Mouse (Mus musculus) lung, adult 10 weeks (tissue): ENCODE data around the gene Srpx2. TPM values are rescaled to one million over a fixed set of nuclear protein-coding genes. Genes with fewer than 3 reads are reported as not detected.

Experiments
- polyA plus RNA-seq: library from polyadenylated mRNA; stranded (reverse); fragments of 350-450 nt; fragmentation: Illumina TruSeq; extraction: RNeasy Lipid Tissue Mini Kit (QIAGEN cat#74804); gene quantifications from one replicate; pipeline ENCODE4 v1.2.3, GENCODE M21; 2014; ENCODE audit warnings: low read depth, low replicate concordance; ENCODE audit not compliant: insufficient read depth

Srpx2 gene
- 4.3 TPM for polyA plus RNA-seq

DNA sequence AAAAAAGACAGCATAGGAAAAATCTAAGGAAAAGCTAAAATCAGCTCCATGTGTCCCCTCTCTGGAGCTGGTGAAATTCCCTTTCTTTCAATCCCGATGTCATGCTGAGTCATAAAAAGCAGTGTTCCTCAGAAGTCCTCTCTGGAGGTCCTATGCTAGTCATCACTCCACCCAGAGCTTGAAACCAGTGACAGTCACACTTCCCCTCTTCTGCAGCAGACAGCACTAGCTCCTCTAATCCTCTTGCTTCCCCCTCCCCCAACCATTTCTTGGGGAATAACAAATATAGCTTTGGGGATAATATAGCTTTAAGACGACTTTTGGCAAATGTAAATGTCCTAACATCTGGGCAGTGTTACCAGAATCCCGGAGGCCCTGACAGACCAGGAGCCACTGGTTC lies at the start of gene Srpx2:
Gene Srpx2, plus strand, starts transcription at position 166 of the 400 bp plus-strand sequence.

GRCm38 (mm10) chrX:133898014-133898542 lies 10.1 kb upstream of the Srpx2 start, which contains the start of gene Tspan6:
Gene Tspan6, minus strand, starts transcription at chrX:133898429.

DNA sequence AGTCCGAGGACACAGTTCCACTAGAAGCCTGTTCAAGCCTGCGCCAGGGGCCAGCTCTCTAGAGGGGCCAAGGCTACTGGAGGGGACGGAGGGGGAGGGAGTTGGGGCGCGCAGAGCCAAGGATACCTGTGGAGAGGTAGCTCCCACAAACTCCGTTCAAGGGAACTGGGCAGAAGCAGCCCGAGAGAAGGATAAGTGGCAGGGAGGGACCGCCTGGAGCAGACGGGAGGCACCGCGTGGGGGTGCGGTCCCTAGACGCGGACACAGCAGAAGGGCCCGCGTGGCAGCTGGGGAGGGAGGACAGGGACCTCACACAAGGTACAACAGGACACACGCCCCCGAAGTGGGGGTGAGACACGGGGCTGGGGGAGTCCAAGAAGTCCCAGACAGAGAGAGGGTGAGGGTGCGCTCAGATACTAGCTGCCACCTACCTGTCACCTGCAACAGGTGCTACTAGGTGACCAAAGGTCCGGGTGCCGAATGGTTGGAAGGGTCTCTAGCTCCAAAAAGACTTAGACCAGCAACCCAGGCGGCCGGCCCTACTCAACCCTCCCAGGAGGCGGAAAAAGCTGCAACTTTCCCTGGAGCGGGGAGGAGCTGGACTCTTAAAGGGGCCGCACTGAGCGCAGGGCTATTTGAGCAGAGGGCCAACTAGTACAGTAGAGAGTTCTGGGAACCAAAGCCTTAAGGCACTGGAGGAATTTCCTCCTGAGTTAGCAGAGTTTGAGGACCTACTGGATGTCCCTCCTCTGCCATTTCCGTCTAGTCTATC lies 73.2 kb downstream of the Srpx2 start, which contains the start of gene Sytl4:
Gene Sytl4, minus strand, starts transcription at position 582 of the 772 bp plus-strand sequence.

Other genes with a start within 250 kb of the Srpx2 start
- 1.4 TPM for gene Pcdh19, start 219.4 kb upstream of the Srpx2 start, polyA plus RNA-seq
- gene Tnmd, start 57.4 kb upstream of the Srpx2 start, polyA plus RNA-seq: not detected
- 16.4 TPM for gene Tspan6, start 10.0 kb upstream of the Srpx2 start, polyA plus RNA-seq
- 2.3 TPM for gene Sytl4, start 73.4 kb downstream of the Srpx2 start, polyA plus RNA-seq
- gene Cstf2, start 150.8 kb downstream of the Srpx2 start, polyA plus RNA-seq: 9.2 TPM